Mouse (Mus musculus): ENCODE results near the gene Prkag1.

DNA sequence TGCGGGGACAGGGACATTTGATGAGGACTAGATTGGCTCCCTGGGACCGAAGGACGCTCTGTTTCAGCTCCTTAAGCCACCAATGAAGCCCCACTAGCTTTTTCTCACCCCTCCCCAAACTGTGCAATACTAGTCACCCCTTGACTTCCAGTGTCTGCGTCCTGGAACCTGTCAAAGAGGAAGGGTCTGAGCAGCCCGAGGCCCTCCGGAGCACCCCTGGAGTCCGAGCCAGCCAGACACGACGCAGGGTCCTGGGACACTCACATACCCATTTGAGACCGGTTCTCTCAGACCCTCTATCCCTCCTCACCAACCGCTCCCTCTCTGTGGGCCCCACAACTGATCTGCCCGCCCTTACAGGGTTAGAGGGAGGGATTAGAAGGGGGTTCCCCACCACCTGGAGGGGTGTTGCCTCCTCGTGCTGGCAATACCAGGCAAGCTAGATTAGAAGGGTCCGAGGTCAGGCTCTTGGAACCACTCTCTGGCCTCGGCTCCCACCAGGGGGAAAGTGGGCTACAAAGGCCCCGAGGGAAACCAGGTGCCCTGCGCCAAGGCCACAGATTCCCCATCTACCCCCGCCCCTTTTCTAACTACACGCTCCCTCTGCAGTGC lies 54.2 kb downstream of the Prkag1 start:
- TF ChIP-seq EP300 (IDR thresholded peaks at IDR 0.05; ENCODE audit: low read depth) (no peak), CTCF (IDR thresholded peaks at IDR 0.05; ENCODE audit: low read depth) (no peak)

Data from liver, postnatal 0 days (tissue).